Mouse (Mus musculus) liver, postnatal 0 days (tissue): ENCODE results near the gene Dnpep.

Source experiments
- CTCF ChIP-seq: sonication (generic); IDR thresholded peaks from 2 replicates; pipeline ENCODE4 v1.5.1; 2016; ENCODE audit warnings: antibody characterized with exemption, low read depth
- EP300 ChIP-seq: IDR thresholded peaks from 2 replicates; pipeline ENCODE4 v1.6.1; 2016; ENCODE audit warnings: antibody characterized with exemption, low read depth, mild to moderate bottlenecking

GRCm38 (mm10) chr1:75290582-75290981 lies 27.2 kb downstream of the Dnpep start:
- TF ChIP-seq CTCF: peak; percentile 42; the same call in 1 of the 2 replicates
- TF ChIP-seq EP300: no peak
